Mouse (Mus musculus) hindbrain, embryonic 16.5 days (tissue): ENCODE results near the gene Rpp25l. TPM values are rescaled to one million over a fixed set of nuclear protein-coding genes. Genes with fewer than 3 reads are reported as not detected.
"Not testable (repeated sequence)": the region's sequence is repeated elsewhere in the genome, so short reads cannot be mapped to it uniquely, and the experiment has no call there.

ENCODE experiments used
- ATAC-seq: fragments of 200-750 bp; cut with Nextera tagmentation; 2 replicates; pipeline ENCODE4 v1.8.0; 2017; ENCODE audit warnings: moderate TSS enrichment, moderate library complexity
- H3K27ac ChIP-seq: fragments of 300-500 bp; sonication (generic); 2 replicates; pipeline ENCODE4 v1.5.1; 2014; ENCODE audit warnings: low read depth, mild to moderate bottlenecking, control low read depth, low read length, moderate library complexity
- H3K27me3 ChIP-seq: fragments of 300-500 bp; sonication (generic); replicated peaks from 2 replicates; pipeline ENCODE4 v1.6.1; 2014; ENCODE audit warnings: low read length; ENCODE audit not compliant: control insufficient read depth, insufficient read depth
- H3K36me3 ChIP-seq: fragments of 300-500 bp; sonication (generic); 2 replicates; pipeline ENCODE4 v1.6.1; 2014; ENCODE audit warnings: mild to moderate bottlenecking, low read length, moderate library complexity, mixed read lengths; ENCODE audit not compliant: control insufficient read depth, insufficient read depth
- H3K4me1 ChIP-seq: fragments of 300-500 bp; sonication (generic); 2 replicates; pipeline ENCODE4 v1.6.1; 2014; ENCODE audit warnings: low read depth, low read length; ENCODE audit not compliant: control insufficient read depth, insufficient read depth
- H3K4me2 ChIP-seq: fragments of 300-500 bp; sonication (generic); 2 replicates; pipeline ENCODE4 v1.6.1; 2014; ENCODE audit warnings: mild to moderate bottlenecking, low read length, control low read depth, moderate library complexity
- H3K4me3 ChIP-seq: fragments of 300-500 bp; sonication (generic); 2 replicates; pipeline ENCODE4 v1.5.1; 2014; ENCODE audit warnings: mild to moderate bottlenecking, low read length, control low read depth, moderate library complexity
- H3K9ac ChIP-seq: fragments of 300-500 bp; sonication (generic); 2 replicates; pipeline ENCODE4 v1.6.1; 2014; ENCODE audit warnings: low read depth, mild to moderate bottlenecking, control low read depth, low read length, moderate library complexity
- H3K9me3 ChIP-seq: fragments of 300-500 bp; sonication (generic); 2 replicates; pipeline ENCODE4 v1.6.1; 2014; ENCODE audit warnings: mild to moderate bottlenecking, low read length, moderate library complexity; ENCODE audit not compliant: control insufficient read depth
- WGBS: fragments of 180-500 bp; shearing (Covaris S2); extraction: QIAGEN DNeasy Blood & Tissue Kit; methylation state at CpG from one replicate; pipeline ENCODE4 v1.1.7; 2014; 5-methylcytosine and 5-hydroxymethylcytosine counted together
- polyA plus RNA-seq: library from polyadenylated mRNA; unstranded; fragments of >200 nt; fragmentation: Nextera tagmentation; extraction: Ambion mirVana; gene quantifications from 2 replicates; pipeline ENCODE4 v1.2.1, GENCODE M21; 2015

Gene Rpp25l
- polyA plus RNA-seq, result 63.6 and 65.2 TPM in 2 replicates

GRCm38 (mm10) chr4:41713197-41714067, at the start of gene Rpp25l:
Rpp25l (minus strand) TSS chr4:41713534.
- H3K9ac ChIP-seq, result peak within 1 kb of the TSS; percentile 90
- WGBS, result under 1% methylated on average over 61 of the region's 61 CpGs
- H3K4me1 ChIP-seq, result peaks cover 27% of the 10 kb centered on the region
- peak; percentile 79 for ATAC-seq
- peak within 1 kb of the TSS; percentile 80 for H3K4me2 ChIP-seq
- H3K9me3 ChIP-seq, result no peaks in the 10 kb centered on the region
- peak within 1 kb of the TSS; percentile 63 for H3K27ac ChIP-seq
- H3K36me3 ChIP-seq, result peaks cover 11% of the 10 kb centered on the region
- H3K4me3 ChIP-seq, result peak within 1 kb of the TSS; percentile 77
- no peaks in the 10 kb centered on the region for H3K27me3 ChIP-seq

- WGBS, result 40% methylated on average over 8 of the region's 8 CpGs
- H3K27ac ChIP-seq, result peak overlapping the region; percentile 54; the same call in 1 of the 2 replicates
- peaks cover 28% of the 10 kb centered on the region for H3K4me1 ChIP-seq
- H3K4me3 ChIP-seq, H3K4me2 ChIP-seq, H3K36me3 ChIP-seq, H3K9me3 ChIP-seq, H3K27me3 ChIP-seq: not testable (repeated sequence)
- peak; percentile 48; the same call in 1 of the 2 replicates for ATAC-seq
- H3K9ac ChIP-seq, result peak overlapping the region; percentile 14; the same call in 1 of the 2 replicates
Observed at GRCm38 (mm10) chr4:41762688-41763114, 49.4 kb upstream of the Rpp25l start.

- Histone ChIP-seq H3K4me3 (no peak overlapping the region), H3K27me3 (no peaks in the 10 kb centered on the region), H3K4me1 (peaks cover 28% of the 10 kb centered on the region), H3K9me3 (no peaks in the 10 kb centered on the region), H3K4me2 (peak overlapping the region; percentile 13; the same call in 1 of the 2 replicates), H3K36me3 (no peaks in the 10 kb centered on the region), H3K9ac (no peak overlapping the region; the same call in 1 of the 2 replicates), H3K27ac (no peak overlapping the region)
- peak; percentile 55 for ATAC-seq
- 47% methylated on average over 8 of the region's 8 CpGs for WGBS
Observed at GRCm38 (mm10) chr4:41762099-41762687, 48.9 kb upstream of the Rpp25l start.

GRCm38 (mm10) chr4:41761680-41762079, 48.3 kb upstream of the Rpp25l start:
- no peaks in the 10 kb centered on the region for H3K9me3 ChIP-seq
- peaks cover 29% of the 10 kb centered on the region for H3K4me1 ChIP-seq
- no peaks in the 10 kb centered on the region for H3K36me3 ChIP-seq
- no peaks in the 10 kb centered on the region for H3K27me3 ChIP-seq
- no peak overlapping the region for H3K27ac ChIP-seq
- H3K4me2 ChIP-seq, result peak overlapping the region; percentile 52
- ATAC-seq, result no peak
- H3K4me3 ChIP-seq, result no peak overlapping the region
- no peak overlapping the region for H3K9ac ChIP-seq

- H3K9me3 ChIP-seq, result no peaks in the 10 kb centered on the region
- 81% methylated on average over 4 of the region's 4 CpGs for WGBS
- H3K27me3 ChIP-seq, result no peaks in the 10 kb centered on the region
- no peaks in the 10 kb centered on the region for H3K36me3 ChIP-seq
- peak overlapping the region; percentile 34 for H3K4me3 ChIP-seq
- H3K4me2 ChIP-seq, result peak overlapping the region; percentile 52
- H3K27ac ChIP-seq, result peak overlapping the region; percentile 57; the same call in 1 of the 2 replicates
- peak overlapping the region; percentile 57 for H3K9ac ChIP-seq
- H3K4me1 ChIP-seq, result peaks cover 35% of the 10 kb centered on the region
- ATAC-seq, result 0 out of 2 replicates have a peak, but pooled peaks have one; percentile 10
Observed at GRCm38 (mm10) chr4:41760911-41761310, 47.6 kb upstream of the Rpp25l start.

GRCm38 (mm10) chr4:41760288-41760721, 47.0 kb upstream of the Rpp25l start:
- H3K4me3 ChIP-seq, result peak overlapping the region; percentile 34
- WGBS, result under 1% methylated on average over 15 of the region's 15 CpGs
- H3K9ac ChIP-seq, result peak overlapping the region; percentile 57
- H3K9me3 ChIP-seq, result no peaks in the 10 kb centered on the region
- peaks cover 35% of the 10 kb centered on the region for H3K4me1 ChIP-seq
- H3K4me2 ChIP-seq, result peak overlapping the region; percentile 52
- ATAC-seq, result peak; percentile 77
- no peaks in the 10 kb centered on the region for H3K27me3 ChIP-seq
- H3K36me3 ChIP-seq, result no peaks in the 10 kb centered on the region
- peak overlapping the region; percentile 57; the same call in 1 of the 2 replicates for H3K27ac ChIP-seq

- Histone ChIP-seq H3K4me3 (peak overlapping the region; percentile 34), H3K9ac (peak overlapping the region; percentile 57), H3K4me2 (peak overlapping the region; percentile 52), H3K36me3 (no peaks in the 10 kb centered on the region), H3K9me3 (no peaks in the 10 kb centered on the region), H3K27me3 (no peaks in the 10 kb centered on the region), H3K4me1 (peaks cover 36% of the 10 kb centered on the region), H3K27ac (peak overlapping the region; percentile 57; the same call in 1 of the 2 replicates)
- 44% methylated on average over 6 of the region's 6 CpGs for WGBS
- ATAC-seq, result no peak
Observed at GRCm38 (mm10) chr4:41759656-41760287, 46.4 kb upstream of the Rpp25l start.

GRCm38 (mm10) chr4:41759206-41759605, 45.9 kb upstream of the Rpp25l start:
- no peak overlapping the region for H3K27ac ChIP-seq
- 78% methylated on average over 9 of the region's 9 CpGs for WGBS
- no peaks in the 10 kb centered on the region for H3K27me3 ChIP-seq
- H3K4me2 ChIP-seq, result no peak overlapping the region
- no peak for ATAC-seq
- no peaks in the 10 kb centered on the region for H3K36me3 ChIP-seq
- no peak overlapping the region for H3K9ac ChIP-seq
- peaks cover 38% of the 10 kb centered on the region for H3K4me1 ChIP-seq
- no peak overlapping the region for H3K4me3 ChIP-seq
- no peaks in the 10 kb centered on the region for H3K9me3 ChIP-seq
